Mouse (Mus musculus) cerebral cortex, adult 2 months (tissue): Measurements from ENCODE around the gene Gm44790.

Experiments
- WGBS: fragments of 180-500 bp; shearing (Covaris S2); methylation state at CpG from one replicate; pipeline ENCODE4 v1.1.7; 2018; 5-methylcytosine and 5-hydroxymethylcytosine counted together

Gene Gm44790

DNA sequence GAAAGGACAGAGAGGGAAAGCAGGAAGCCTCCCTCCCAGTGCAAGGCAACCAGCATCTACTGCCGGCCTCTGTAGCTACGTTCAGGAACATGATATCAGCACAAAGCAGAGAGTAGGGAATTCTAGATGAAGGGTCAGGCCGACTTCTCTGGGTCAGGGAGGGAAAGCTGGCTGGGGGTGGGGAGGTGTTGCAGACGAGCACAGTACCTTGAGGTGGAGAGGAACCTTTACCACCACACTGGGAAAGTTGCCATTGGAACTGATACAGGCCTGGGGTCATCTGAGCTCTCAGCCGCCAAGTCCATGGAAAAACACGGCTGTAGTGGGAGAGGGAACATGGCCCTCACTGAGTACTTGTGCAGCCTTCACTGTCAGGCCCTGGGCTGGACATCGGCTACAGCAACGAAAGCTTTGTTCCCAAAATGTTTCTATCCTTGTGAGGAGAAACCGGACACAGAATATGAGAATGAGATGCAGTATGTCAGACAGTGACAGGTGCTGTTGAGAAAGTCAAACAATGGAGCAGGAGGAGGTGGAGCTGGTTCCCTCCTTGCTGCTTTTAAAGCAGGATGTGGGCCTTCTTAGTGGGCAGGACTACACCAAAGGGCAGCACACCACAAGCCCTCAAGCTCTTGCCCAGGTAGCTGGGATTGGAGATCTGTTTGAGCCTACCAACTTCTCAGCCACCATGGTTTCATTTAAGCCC is 49.2 kb downstream of the Gm44790 start:
- WGBS = 80% methylated on average over 9 of the region's 9 CpGs

DNA sequence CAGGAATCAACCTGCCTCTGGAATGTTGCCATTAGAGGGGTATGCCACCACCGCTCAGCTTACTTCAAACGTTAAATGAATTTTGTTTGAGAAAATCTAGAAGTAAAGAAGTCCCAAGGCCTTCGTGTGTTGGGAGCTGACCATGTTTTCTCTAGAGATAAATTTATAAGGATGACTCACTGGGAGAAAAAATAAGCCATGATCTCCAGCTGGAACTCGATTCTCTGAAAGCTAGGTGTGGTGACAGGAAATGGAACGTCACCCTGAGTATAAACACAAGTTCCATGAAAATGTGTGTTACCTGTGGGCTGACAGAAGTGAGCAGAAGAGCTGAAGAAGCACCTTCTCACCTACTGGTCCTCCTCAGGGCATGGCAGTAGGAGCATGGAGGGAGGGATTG is 50.5 kb downstream of the Gm44790 start:
- 37% methylated on average over 5 of the region's 5 CpGs for WGBS

DNA sequence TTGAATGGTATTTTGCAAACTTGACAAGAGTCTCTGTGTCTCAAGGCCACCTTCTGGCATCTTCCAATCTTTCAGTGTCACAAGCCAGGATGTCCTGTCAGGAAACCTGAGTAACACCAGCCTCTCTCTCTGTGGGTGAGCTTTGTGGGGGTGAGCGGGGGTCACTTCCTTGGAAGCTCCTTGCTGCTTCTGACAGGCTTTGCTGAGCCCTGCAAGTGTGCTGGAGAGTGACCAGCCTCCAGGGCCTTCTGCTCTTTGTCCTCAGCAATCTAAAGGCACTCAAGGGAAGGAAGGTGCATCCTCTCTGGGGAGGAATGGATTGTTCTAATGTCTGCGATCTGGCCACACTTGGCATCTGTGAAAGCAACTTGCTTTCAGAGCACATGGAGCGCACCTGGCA is 52.9 kb downstream of the Gm44790 start:
- WGBS = 74% methylated on average over 3 of the region's 3 CpGs

DNA sequence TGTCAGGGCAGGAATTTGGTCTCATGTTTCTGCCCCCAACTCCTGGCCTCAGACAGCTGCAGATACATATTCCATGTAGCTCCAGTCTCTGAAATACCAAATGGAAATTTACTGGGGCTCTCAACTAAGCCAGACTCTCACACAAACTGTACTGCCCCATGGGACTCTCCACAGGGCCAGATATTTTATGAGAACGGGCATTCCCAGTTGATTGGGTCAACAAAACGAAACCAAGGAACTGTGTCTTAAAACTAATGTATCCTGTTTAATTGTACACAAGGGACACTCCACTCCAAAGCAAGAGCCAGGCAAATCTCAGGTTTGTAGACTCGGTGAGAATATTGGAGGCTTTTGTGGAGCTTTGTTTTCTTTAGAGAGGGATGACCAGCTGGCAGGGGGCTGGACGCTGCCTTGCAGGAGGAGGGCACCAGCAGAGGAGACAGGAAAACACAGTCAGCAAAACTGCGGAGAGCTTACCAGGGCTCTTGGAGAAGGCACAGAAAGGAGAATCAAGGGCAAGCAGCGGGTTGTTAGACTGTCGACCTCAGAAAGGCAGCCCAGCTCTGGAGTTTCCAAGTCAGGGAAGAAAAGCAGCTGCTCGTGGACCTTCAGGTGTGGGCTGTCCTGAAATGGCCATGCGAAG is 53.9 kb downstream of the Gm44790 start:
- 42% methylated on average over 9 of the region's 9 CpGs for WGBS

DNA sequence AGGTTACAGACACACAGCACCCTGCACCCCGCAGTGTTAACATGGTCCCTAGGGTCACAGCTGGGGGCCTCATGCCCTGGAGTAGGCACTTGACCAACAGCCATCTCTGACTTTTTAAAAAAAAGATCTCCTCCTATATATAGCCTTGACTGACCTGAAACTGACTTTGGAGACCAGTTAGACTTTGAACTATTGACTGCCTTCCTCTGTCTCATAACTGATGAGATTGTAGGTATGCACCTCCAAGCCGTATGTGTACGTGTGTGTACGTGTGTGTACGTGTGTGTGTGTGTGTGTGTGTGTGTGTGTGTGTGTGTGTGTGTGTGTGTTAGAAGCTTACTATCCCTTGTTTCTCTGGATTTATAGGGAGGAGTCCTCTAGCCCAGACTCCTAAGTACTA is 55.4 kb downstream of the Gm44790 start:
- 95% methylated on average over 5 of the region's 5 CpGs for WGBS

DNA sequence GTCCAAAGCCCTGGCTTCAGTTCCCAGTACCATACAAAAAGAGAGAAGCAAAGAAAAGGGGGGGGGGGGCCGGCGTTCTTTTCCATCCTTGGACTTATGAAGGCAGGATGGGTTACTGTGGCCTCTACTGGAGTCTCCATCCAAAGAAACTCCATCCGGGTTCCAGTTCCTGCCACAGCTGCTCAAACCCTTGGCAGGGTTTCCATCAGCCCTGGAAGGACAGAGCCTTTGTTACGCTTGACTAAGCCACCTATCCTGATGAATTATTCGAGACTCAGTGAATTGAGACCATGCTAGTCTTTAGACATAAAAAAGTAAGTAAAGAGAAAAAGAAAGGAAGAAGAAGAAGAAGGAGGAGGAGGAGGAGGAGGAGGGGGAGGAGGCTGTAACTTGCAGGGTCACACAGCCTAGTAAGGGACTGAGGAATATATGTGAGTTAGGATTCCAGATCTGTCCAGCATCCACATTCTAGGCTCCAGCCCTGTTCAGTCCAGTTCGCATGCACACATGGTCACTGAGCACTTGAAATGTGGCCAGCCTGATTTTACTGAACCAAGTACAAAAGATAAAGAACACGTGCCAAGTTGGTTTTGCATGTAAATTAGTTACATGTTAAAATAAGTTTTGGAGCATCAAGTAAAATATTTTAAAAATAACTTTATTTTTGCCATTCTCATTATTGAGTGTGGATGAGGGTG is 59.6 kb downstream of the Gm44790 start:
- WGBS = 61% methylated on average over 5 of the region's 7 CpGs

DNA sequence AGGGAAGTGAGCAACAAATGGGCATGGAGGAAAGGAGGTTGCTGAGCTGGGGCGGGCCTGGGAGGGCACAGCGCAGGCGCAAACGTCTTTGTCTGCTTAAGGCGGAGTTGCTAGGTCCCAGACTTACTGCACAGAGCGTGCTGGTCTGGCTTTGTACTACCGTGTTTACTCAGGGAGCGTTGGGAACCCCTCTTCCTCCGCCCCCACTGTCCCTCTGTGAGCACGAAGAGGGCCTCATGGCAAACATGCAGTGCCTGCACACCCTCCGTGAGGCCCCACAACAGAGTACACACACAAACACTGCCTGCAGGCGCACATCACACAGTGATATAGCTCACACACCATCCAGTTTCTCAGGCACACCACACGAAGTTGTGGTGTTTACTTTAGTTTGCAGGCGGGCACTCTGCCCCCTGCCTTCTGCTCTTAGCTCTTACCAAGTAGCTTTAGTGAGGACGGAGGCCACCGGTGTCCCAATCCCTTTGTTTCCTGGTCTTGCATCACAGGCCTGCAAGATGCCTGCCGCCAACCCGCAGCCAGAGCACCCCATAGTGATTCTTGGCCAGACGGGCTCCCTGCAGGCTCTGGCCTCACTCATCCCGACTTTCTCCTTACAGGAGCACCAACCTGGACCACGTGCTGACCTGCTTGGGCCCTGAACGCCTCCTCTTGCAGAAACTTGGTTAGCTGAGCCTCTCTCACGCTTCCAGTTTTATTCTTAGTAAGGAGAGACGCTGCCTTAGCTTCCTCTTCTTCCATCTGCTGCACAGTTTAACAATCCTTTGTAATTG is 61.1 kb downstream of the Gm44790 start:
- WGBS = 5% methylated on average over 24 of the region's 24 CpGs

DNA sequence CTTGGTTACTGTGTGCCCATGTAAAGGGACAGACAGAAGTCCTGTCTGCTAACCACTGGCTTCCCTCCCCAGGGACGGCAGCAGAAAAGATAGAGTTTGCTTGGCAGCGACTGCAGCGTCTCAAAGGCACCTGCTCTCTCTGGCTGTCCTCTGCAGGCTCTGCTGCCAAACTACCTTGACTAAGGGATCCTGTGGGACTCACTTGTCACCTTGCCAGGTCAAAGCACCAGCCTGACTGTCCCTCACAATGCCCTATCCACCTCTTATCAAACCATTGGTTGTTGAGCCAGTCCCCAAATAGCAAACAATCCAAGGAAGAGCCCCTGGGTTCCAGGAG is 61.7 kb downstream of the Gm44790 start:
- 23% methylated on average over 3 of the region's 3 CpGs for WGBS

DNA sequence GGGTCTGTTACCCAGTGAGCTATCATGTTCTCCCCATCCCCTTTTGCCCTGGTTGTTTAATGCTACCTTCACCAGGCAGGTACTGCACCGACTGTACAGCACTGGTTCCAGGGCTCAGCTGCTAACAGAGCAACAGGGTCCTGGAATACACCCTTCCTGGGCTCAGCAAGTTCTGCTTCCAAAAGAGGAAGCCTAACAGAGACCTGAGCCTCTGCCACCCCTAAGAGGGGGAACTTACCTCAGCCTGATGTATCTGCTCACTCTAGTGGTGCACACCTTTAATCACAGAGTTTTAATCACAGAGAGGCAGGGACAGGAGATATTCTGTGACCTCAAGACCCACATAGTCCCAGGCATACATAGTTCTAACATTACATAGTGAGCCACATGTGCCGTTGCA is 63.5 kb downstream of the Gm44790 start:
- WGBS = 88% methylated on average over 2 of the region's 2 CpGs

DNA sequence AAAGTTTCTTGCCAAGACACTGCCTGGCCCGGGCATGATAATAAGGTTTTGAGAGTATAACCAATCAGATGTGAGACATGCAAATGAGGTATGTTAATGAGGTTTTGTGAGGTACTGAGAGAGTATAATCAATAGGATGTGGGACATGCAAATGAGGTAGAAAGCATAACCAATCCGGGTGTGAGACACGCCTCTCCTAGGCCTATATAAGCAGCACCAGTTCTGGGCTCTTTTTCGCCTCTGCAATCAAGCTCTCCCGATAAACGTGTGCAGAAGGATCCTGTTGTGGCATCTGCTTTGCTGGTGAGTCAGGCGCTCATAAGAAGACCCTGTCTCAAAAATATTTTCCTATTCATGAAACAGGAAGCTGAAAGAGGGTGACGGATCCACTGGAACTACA is 64.0 kb downstream of the Gm44790 start:
- 77% methylated on average over 8 of the region's 8 CpGs for WGBS

DNA sequence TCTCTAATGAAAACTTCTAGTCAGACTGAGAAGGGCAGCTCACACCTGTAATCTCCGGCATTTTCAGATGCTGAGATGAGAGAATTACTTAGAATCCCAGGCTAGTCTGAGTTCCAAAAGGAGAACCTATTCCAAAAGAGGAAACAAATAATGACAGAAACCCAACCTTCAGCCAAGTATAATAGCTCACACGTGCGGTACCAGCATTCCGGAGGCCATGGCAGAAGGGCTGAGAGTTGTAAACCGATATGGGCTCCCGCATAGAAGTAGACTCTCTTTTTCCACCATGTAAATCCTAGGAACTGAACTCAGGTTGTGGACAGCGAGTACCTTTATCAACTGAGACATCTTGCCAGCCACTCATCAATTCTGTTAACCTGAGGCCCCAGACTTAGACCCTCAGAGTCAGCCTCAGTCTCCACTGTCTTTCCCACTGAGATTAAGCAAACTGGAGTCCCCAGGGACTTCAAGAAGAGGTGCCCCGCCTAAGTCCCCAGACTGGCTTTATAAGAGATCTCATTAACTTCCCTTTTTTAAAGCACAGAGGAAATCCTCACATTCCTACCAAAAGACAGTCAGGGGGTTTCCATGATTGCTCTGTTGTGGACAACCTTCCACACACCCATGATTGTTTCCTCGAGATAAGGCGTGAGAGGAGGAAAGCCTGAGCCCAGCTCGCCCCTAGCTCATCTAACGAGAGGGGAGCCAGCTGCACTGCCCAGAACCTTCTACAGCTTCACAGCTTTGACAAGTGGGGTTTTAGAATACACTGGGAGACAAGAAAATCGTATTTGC is 67.2 kb downstream of the Gm44790 start:
- 71% methylated on average over 13 of the region's 13 CpGs for WGBS

DNA sequence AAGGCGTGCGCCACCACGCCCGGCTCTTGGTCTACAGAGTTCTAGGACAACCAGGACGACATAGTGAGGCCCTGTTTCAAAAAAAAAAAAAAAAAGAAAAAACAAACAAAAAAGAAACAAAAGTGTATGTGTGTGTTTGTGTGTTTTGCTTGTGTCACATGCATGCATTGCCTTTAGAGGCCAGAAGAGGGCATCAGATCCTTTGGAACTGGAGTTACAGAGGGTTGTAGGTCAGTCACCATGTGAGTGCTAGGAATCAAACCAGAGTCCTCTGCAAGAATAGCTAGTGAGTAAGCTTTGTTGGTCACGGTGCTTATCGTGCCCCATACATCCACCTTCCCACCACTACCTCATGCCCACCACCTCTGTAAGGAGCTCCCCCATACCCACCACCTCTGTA is 68.3 kb downstream of the Gm44790 start:
- 96% methylated on average over 7 of the region's 7 CpGs for WGBS
